Mouse (Mus musculus) kidney, postnatal 0 days (tissue): ENCODE results near the gene Cog3. TPM values are rescaled to one million over a fixed set of nuclear protein-coding genes. Genes with fewer than 3 reads are reported as not detected.

ENCODE experiments used
- ATAC-seq: fragments of 200-750 bp; cut with Nextera tagmentation; replicated peaks from 2 replicates; pipeline ENCODE4 v1.8.0; 2017; ENCODE audit warnings: low read depth, moderate number of reproducible peaks, moderate TSS enrichment, moderate library complexity; ENCODE audit not compliant: low FRiP score
- DNase-seq: peaks from one replicate; pipeline ENCODE4 v3.0.0-alpha.2; 2016; ENCODE audit warnings: low spot score
- H3K27ac ChIP-seq: fragments of 300-500 bp; sonication (generic); 2 replicates; pipeline ENCODE4 v1.5.1; 2014; ENCODE audit warnings: mild to moderate bottlenecking
- H3K27me3 ChIP-seq: fragments of 300-500 bp; sonication (generic); 2 replicates; pipeline ENCODE4 v1.6.1; 2014; ENCODE audit warnings: low read length, mixed read lengths; ENCODE audit not compliant: insufficient read depth
- H3K36me3 ChIP-seq: fragments of 300-500 bp; sonication (generic); 2 replicates; pipeline ENCODE4 v1.6.1; 2014; ENCODE audit warnings: low read length, mixed read lengths; ENCODE audit not compliant: insufficient read depth
- H3K4me1 ChIP-seq: fragments of 300-500 bp; sonication (generic); replicated peaks from 2 replicates; pipeline ENCODE4 v1.6.1; 2014; ENCODE audit warnings: antibody characterized with exemption, low read length, mixed read lengths; ENCODE audit not compliant: insufficient read depth
- H3K4me2 ChIP-seq: fragments of 300-500 bp; sonication (generic); 2 replicates; pipeline ENCODE4 v1.6.1; 2014; ENCODE audit warnings: mild to moderate bottlenecking, low read length, moderate library complexity, mixed read lengths
- H3K4me3 ChIP-seq: fragments of 300-500 bp; sonication (generic); replicated peaks from 2 replicates; pipeline ENCODE4 v1.5.1; 2014; ENCODE audit warnings: low read depth, low read length
- H3K9ac ChIP-seq: fragments of 300-500 bp; sonication (generic); 2 replicates; pipeline ENCODE4 v1.6.1; 2014; ENCODE audit warnings: low read depth, low read length
- H3K9me3 ChIP-seq: fragments of 300-500 bp; sonication (generic); replicated peaks from 2 replicates; pipeline ENCODE4 v1.6.1; 2016; ENCODE audit warnings: low read length, inconsistent platforms, mixed read lengths
- CTCF ChIP-seq: IDR thresholded peaks from 2 replicates; pipeline ENCODE4 v1.5.1; 2016; ENCODE audit warnings: antibody characterized with exemption, low read depth, mild to moderate bottlenecking, moderate library complexity
- WGBS: fragments of 180-500 bp; shearing (Covaris S2); extraction: QIAGEN DNeasy Blood & Tissue Kit; methylation state at CpG from one replicate; pipeline ENCODE4 v1.1.7; 2014; 5-methylcytosine and 5-hydroxymethylcytosine counted together
- polyA plus RNA-seq: library from polyadenylated mRNA; unstranded; fragments of >200 nt; fragmentation: Nextera tagmentation; extraction: Ambion mirVana; gene quantifications from 2 replicates; pipeline ENCODE4 v1.2.1, GENCODE M21; 2015

Cog3 gene
- polyA plus RNA-seq, 1 experiment from 2014 or later = 16.3 TPM

- H3K36me3 ChIP-seq = no peaks in the 10 kb centered on the region
- no peaks in the 10 kb centered on the region for H3K9me3 ChIP-seq
- no peak overlapping the region for H3K4me3 ChIP-seq
- DNase-seq = no peak
- no peaks in the 10 kb centered on the region for H3K27me3 ChIP-seq
- no peak for TF ChIP-seq CTCF
- H3K9ac ChIP-seq = no peak overlapping the region
- 91% methylated on average over 3 of the region's 3 CpGs for WGBS
- 0 out of 2 replicates have a peak, but pooled peaks cover 3% of the 10 kb centered on the region for H3K4me1 ChIP-seq
- no peak overlapping the region for H3K27ac ChIP-seq
- ATAC-seq = no peak
- no peak overlapping the region for H3K4me2 ChIP-seq
Observed at GRCm38 (mm10) chr14:75791372-75791771, 37.1 kb upstream of the Cog3 start.

- WGBS = 74% methylated on average over 3 of the region's 3 CpGs
- Histone ChIP-seq H3K4me3 (no peak overlapping the region), H3K9me3 (no peaks in the 10 kb centered on the region), H3K27me3 (no peaks in the 10 kb centered on the region), H3K9ac (no peak overlapping the region), H3K27ac (no peak overlapping the region), H3K36me3 (no peaks in the 10 kb centered on the region), H3K4me2 (no peak overlapping the region), H3K4me1 (0 out of 2 replicates have a peak, but pooled peaks cover 3% of the 10 kb centered on the region)
- ATAC-seq (no peak), DNase-seq (no peak)
- no peak for TF ChIP-seq CTCF
Observed at GRCm38 (mm10) chr14:75790411-75790996, 36.2 kb upstream of the Cog3 start.

GRCm38 (mm10) chr14:75789291-75789690 is 35.0 kb upstream of the Cog3 start:
- no peak for ATAC-seq
- Histone ChIP-seq H3K4me1 (0 out of 2 replicates have a peak, but pooled peaks cover 3% of the 10 kb centered on the region), H3K9me3 (no peaks in the 10 kb centered on the region), H3K9ac (no peak overlapping the region), H3K27ac (no peak overlapping the region), H3K4me2 (no peak overlapping the region), H3K4me3 (no peak overlapping the region), H3K36me3 (no peaks in the 10 kb centered on the region), H3K27me3 (no peaks in the 10 kb centered on the region)
- 73% methylated on average over 6 of the region's 6 CpGs for WGBS
- DNase-seq = no peak
- no peak for TF ChIP-seq CTCF

GRCm38 (mm10) chr14:75787794-75788175 is 33.5 kb upstream of the Cog3 start:
- ATAC-seq = no peak
- Histone ChIP-seq H3K36me3 (no peaks in the 10 kb centered on the region), H3K9ac (no peak overlapping the region), H3K9me3 (no peaks in the 10 kb centered on the region), H3K4me1 (0 out of 2 replicates have a peak, but pooled peaks cover 3% of the 10 kb centered on the region), H3K4me3 (peak overlapping the region; percentile 59), H3K27me3 (no peaks in the 10 kb centered on the region), H3K27ac (peak overlapping the region; percentile 89), H3K4me2 (peak overlapping the region; percentile 62)
- WGBS = 33% methylated on average over 7 of the region's 7 CpGs
- TF ChIP-seq CTCF = no peak
- DNase-seq = no peak

DNA sequence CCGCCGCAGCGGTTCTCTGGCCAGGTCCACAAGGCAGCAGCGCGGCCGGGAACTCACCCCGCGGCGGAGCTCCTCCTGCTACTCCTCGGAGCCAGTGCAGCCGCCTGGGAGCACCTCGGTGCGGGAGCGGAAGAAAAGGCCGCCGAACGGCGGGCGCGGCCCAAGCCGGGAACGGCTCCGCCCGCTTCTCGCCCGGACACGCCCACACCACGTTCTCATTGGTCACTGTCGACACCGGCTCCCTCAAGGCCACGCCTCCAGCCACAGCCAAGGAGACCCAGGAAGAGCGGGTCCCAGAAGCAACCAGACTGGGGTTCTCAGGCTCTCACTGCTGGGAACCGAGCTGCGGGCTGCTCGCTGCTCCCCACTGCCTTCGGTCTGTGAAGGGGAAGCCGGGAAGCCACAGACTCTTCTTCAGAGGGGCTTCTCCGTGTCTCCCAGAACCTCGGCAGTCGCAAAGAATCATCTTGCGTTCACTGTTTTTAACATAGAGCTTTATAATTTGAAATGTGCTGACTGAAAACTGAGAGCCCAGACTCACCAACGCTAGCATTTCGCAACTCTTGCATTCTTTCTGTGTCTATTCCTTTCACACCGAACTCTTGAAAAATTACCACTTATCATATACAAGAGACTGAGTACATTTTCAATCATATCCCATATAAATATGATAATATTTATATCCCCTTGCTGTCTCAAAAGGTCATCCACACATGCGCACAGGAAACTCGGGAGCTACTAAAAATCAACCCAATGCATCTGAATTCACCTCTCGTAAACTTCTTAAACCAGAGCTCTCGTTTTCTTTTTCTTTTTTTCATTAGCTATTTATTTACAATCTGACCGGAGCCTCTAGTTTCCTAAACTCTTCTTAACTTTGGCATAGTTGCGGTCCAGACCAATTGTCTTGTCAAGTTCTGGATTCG is 32.8 kb upstream of the Cog3 start, which contains the start of gene Slc25a30:
Gene Slc25a30 (minus strand): TSS at position 170 of the 926 bp plus-strand sequence.
- Histone ChIP-seq H3K4me2 (peak within 1 kb of the TSS; percentile 62), H3K9ac (peak within 1 kb of the TSS; percentile 64), H3K9me3 (no peaks in the 10 kb centered on the region), H3K4me3 (peak within 1 kb of the TSS; percentile 59), H3K36me3 (0 out of 2 replicates have a peak, but pooled peaks cover under 1% of the 10 kb centered on the region), H3K27me3 (no peaks in the 10 kb centered on the region), H3K4me1 (0 out of 2 replicates have a peak, but pooled peaks cover 3% of the 10 kb centered on the region), H3K27ac (peak within 1 kb of the TSS; percentile 89)
- DNase-seq = peak; percentile 98
- peak; percentile 99 for ATAC-seq
- no peak for TF ChIP-seq CTCF
- WGBS = 6% methylated on average over 51 of the region's 51 CpGs

GRCm38 (mm10) chr14:75786424-75786867 is 32.1 kb upstream of the Cog3 start:
- H3K36me3 ChIP-seq = 0 out of 2 replicates have a peak, but pooled peaks cover 3% of the 10 kb centered on the region
- H3K4me2 ChIP-seq = peak overlapping the region; percentile 62
- ATAC-seq (no peak; the same call in 1 of the 2 replicates), DNase-seq (peak; percentile 61)
- H3K4me1 ChIP-seq = 0 out of 2 replicates have a peak, but pooled peaks cover 3% of the 10 kb centered on the region
- peak overlapping the region; percentile 59 for H3K4me3 ChIP-seq
- TF ChIP-seq CTCF = no peak
- H3K9me3 ChIP-seq = no peaks in the 10 kb centered on the region
- H3K27me3 ChIP-seq = no peaks in the 10 kb centered on the region
- 1% methylated on average over 31 of the region's 31 CpGs for WGBS
- peak overlapping the region; percentile 89 for H3K27ac ChIP-seq
- H3K9ac ChIP-seq = peak overlapping the region; percentile 64
